Mouse (Mus musculus): ENCODE measurements around the gene Mrps7. TPM values are rescaled to one million over a fixed set of nuclear protein-coding genes. Genes with fewer than 3 reads are reported as not detected.

Mrps7 gene
- total RNA-seq, 1 experiment from 2014 or later = 87.7 TPM

GRCm38 (mm10) chr11:115649706-115650105 is 46.0 kb downstream of the Mrps7 start:
- DNase-seq = no peak

- DNase-seq = no peak
Observed at GRCm38 (mm10) chr11:115651680-115652079, 48.0 kb downstream of the Mrps7 start.

GRCm38 (mm10) chr11:115653194-115653593 is 49.5 kb downstream of the Mrps7 start:
- DNase-seq = no peak

- DNase-seq = no peak
Observed at GRCm38 (mm10) chr11:115654128-115654527, 50.4 kb downstream of the Mrps7 start.

Other genes with a start within 250 kb of the Mrps7 start
- gene Hid1, start 236.2 kb upstream of the Mrps7 start, total RNA-seq (2021) = 20.3 and 27.4 TPM in 2 replicates
- gene Cdr2l, start 222.0 kb upstream of the Mrps7 start, total RNA-seq (2021) = 61.5 and 66.2 TPM in 2 replicates
- gene Mrpl58, start 200.2 kb upstream of the Mrps7 start, total RNA-seq (2021) = 136 and 146 TPM in 2 replicates
- 857 and 919 TPM in 2 replicates for gene Atp5h, start 184.0 kb upstream of the Mrps7 start, total RNA-seq (2021)
- gene Kctd2, start 183.8 kb upstream of the Mrps7 start, total RNA-seq (2021) = 39.1 and 45.2 TPM in 2 replicates
- not detected in 2 replicates for gene Trim80, start 163.4 kb upstream of the Mrps7 start, total RNA-seq (2021)
- 1.2 and 1.3 TPM in 2 replicates for gene Slc16a5, start 141.5 kb upstream of the Mrps7 start, total RNA-seq (2021)
- gene Armc7, start 128.3 kb upstream of the Mrps7 start, total RNA-seq (2021) = 6.9 and 9.1 TPM in 2 replicates
- 73.8 and 89.8 TPM in 2 replicates for gene Nt5c, start 112.1 kb upstream of the Mrps7 start, total RNA-seq (2021)
- 99.8 and 101 TPM in 2 replicates for gene Jpt1, start 89.5 kb upstream of the Mrps7 start, total RNA-seq (2021)
- gene Sumo2, start 67.6 kb upstream of the Mrps7 start, total RNA-seq (2021) = 262 and 272 TPM in 2 replicates
- 40.7 and 52.8 TPM in 2 replicates for gene Nup85, start 39.5 kb upstream of the Mrps7 start, total RNA-seq (2021)
- gene Gga3, start 126 bp downstream of the Mrps7 start, total RNA-seq (2021) = 19.5 and 23.8 TPM in 2 replicates
- 98.2 and 112 TPM in 2 replicates for gene Mif4gd, start 9.0 kb downstream of the Mrps7 start, total RNA-seq (2021)
- gene Slc25a19, start 24.4 kb downstream of the Mrps7 start, total RNA-seq (2021) = 181 and 188 TPM in 2 replicates
- gene Grb2, start 104.7 kb downstream of the Mrps7 start, total RNA-seq (2021) = 103 and 108 TPM in 2 replicates
- gene Tmem94, start 161.5 kb downstream of the Mrps7 start, total RNA-seq (2021) = 64.4 and 65.1 TPM in 2 replicates
- gene Caskin2, start 209.7 kb downstream of the Mrps7 start, total RNA-seq (2021) = 53.7 and 57.5 TPM in 2 replicates
- 16.3 and 20.3 TPM in 2 replicates for gene Tsen54, start 210.8 kb downstream of the Mrps7 start, total RNA-seq (2021)
- gene Llgl2, start 220.1 kb downstream of the Mrps7 start, total RNA-seq (2021) = 11.4 and 11.8 TPM in 2 replicates

All from adrenal gland, postnatal 14 days (tissue).